Mouse (Mus musculus): Measurements from ENCODE around the gene Setd2.

Setd2 gene

DNA sequence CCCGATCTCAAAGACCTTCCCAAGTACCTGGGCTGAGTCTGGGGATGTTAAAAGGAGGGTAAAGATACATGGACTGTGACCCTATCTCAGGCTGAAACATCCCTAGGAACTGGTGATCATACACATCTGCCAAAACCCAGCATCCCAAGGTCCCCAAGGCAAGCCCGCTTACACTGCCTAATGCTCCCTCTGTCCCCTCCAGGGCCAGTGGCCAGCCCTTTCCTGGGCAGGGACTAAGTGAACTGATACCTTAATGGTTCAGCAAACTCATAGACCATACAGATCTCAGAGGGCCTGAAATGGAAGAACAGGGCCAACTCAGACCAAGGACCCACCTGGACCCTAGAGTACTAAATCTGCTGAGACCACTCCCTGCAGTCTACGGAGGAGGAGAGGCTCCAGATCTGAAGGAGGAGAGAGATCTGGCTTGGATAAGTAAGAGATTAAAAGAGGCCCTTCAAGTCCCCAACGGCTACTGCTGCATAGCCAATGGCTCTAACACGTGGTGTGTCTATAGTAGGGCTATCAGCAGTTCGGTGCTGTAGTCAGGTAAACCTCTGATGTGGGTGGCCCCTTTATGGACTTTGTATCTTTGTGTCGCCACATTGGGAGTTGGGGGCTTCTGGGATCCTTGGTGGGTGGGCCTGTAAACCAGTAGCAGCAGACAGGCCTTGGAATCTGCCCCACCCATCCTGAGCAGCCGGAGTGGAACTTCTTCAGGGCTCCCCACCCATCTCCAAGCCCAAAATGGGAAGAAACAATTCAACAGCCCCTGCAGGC is 91.2 kb downstream of the Setd2 start:
- no peak for DNase-seq (ENCODE audit: low read depth)

DNA sequence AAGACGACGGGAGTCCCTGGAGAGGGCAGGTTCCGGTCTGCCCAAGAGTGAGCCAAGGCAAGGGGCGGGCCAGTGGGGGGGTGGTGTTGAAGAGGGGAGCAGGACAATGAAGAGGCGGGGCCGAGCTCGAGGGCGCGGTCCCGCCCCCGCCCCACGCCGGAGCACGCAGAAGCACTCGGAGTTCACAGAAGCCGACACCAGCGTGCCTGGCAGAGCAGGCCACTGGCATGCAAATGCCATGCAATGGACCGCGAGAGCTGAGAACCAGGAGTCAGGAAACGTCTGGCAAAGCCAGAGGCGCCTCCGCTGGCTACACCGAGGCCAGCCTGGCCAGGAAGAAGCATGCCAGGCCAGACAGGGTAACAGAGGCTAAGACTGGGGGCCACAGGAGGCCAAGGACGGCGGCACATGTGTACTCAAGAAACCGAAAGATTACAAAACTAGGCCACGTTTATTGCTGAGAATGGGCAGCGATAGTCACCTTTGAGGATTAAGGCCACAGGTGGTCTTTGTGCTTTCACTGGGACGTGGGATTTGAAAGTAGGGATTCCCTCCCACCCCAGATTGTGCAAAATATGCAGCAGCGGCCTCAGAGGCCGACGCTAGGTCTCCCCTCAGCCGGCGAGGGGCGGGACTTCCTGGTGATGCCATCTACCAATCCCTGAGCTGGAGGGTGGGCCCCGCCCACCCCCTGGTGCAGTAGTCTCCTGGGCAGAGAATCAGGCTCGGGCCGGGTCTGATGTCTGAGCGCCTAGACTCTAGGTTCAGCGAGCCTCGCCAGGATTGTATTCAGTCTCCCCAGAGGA is 92.2 kb downstream of the Setd2 start, which contains the start of gene Nradd:
TSS of gene Nradd (minus strand) at position 92 of the 806 bp plus-strand sequence.
- DNase-seq (ENCODE audit: low read depth): no peak

DNA sequence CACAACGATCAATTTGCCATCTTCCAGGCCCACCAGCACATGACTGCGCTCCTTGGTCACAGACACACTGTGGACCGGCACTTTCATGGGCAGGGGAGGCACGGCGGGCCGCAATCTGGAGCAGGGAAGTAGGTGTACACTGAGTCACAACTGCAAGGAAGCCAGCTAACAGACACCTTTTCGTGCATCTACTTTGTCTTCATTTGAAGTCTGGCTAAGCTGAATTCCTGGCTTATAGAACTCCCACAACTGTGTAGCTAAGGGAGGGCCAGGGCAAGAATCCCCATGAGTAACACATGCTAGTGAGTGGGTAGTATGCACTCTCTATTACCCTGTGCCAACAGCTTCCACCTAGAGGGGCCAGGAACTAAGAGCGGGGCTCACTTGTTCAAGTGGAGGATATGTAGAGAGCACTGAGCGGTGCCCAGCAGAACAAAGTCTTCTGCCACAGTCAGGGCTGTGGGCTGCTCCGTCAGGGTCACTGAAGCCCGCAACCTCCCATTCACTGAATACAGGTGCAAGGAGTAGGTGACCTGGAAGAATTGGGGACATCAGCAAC is 93.0 kb downstream of the Setd2 start:
- no peak for DNase-seq (ENCODE audit: low read depth)

DNA sequence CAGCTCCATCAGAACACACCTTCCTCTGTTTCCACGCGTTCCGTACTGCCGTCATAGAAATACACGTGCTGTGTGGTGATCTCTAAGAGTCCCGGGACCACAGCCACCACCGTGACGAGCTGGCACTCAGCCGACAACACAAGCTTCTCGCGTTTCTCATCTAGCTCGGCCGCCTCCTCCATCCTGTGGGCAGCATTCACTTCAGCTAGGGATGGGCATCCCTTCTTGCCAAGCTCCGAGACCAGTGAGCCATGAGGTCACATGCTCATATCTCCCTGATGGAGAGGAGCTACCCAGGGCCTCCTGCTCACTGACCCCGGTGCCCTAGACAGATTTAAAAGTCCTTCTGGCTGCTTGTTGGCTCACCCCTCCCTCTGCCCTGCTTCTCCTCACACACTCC is 97.8 kb downstream of the Setd2 start:
- DNase-seq (ENCODE audit: low read depth): no peak

DNA sequence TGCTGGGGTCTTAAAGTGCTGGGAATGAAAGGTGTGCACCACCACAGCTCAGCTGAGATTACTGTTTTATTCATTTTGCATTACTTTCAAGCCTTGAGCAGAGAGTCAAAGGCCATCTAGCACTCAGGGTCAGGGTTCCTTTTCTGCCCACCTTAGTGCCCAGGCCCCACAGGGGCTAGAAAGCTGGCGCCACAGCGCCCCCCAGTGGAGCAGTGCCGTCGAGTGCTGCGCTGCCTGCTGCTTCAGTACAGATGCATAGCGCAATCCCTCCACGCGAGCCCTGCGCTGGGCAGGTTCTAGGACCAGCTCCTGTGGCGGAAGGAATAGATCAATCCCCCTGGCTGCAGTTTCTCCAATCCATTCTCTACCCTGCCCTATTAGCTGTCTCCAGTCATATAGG is 98.8 kb downstream of the Setd2 start:
- peak; percentile 30 for DNase-seq (ENCODE audit: low read depth)

DNA sequence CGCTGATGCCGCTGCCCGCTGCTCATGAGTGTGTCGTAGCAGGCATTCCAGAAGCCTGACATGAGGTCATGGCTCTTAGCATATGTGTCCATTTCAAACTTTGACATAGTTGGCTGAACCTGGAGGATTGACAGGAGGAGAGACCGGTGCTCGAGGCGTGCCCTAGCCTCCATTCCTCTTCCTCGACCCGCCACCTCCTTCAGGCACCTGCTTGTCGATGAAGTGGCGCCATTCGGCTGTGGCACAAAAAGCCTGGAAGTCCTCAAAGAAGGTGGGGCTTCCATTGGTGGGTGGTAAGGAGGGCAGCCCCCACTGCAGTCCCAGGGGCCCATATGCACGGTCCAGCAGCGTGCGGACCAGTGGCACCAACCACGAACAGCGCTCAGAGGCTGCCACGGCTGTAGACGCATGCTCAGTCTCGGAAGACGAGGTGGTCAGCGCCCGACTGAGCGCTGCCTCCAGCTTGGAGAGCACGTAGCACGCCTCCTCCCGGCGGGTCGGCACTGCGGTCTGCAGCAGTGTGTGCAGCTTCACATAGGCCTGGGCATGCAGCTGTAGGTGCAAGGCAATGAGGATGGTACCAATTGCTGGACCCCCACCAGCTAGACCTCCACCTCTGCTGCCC is 99.4 kb downstream of the Setd2 start:
- DNase-seq (ENCODE audit: low read depth): no peak

DNA sequence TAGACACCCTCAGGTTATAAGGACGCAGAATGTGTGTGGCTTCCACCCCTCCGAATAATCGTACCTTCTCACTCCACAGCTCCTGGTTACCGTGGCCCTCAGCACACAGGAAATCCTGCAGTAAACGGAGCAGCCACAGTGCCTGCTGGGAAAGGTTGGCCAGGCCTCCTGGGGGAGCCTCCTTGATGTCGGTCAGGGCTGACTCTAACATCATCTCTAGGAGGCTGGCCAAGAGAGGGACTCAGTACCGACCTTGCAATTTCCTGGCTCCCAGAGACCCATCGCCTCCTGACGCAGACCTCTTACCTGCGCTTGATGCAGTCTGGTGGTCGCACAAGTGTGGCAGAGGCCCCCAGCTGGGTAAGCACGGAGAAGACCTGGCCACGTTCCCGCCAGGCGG is 100.3 kb downstream of the Setd2 start:
- DNase-seq (ENCODE audit: low read depth): no peak

DNA sequence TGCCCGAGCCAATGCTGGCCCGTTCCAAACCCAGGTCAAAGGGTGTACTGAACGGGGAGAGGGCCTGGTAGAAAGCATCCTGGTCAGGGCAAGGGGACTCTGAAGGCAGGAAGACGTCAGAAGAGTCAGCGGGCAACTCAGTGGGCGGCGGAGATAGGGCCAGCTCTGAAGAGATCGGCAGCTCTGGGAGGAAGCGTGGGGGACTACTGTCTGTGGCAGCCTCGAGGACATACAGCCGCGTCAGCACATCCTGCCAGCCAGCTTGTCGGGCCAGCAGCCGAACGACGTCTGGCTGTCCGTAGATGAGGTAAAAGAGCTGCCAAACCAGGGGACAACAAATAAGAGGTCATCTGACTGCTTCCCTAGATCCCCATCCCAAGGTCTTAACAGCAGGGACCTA is 101.5 kb downstream of the Setd2 start:
- DNase-seq (ENCODE audit: low read depth): no peak

DNA sequence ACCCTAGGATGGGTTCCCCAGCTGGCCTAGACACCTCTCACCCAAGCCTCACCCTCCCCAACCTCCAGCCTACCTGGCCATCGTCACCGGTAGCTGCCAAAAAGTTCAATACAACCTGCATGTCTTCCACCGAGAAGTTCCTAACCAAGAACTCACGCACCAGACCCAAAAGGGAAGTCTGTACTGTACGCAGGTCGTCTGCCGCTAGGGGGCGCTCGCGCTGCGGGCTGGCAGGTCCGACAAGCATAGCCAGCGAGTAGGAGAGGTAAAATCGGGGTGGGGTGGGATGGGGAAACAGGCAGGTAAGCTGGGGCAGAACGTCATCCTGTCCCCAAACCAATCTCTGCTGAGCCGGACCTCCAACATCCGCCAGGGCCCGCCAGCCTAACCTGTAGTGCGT is 102.8 kb downstream of the Setd2 start:
- peak; percentile 78 for DNase-seq (ENCODE audit: low read depth)

DNA sequence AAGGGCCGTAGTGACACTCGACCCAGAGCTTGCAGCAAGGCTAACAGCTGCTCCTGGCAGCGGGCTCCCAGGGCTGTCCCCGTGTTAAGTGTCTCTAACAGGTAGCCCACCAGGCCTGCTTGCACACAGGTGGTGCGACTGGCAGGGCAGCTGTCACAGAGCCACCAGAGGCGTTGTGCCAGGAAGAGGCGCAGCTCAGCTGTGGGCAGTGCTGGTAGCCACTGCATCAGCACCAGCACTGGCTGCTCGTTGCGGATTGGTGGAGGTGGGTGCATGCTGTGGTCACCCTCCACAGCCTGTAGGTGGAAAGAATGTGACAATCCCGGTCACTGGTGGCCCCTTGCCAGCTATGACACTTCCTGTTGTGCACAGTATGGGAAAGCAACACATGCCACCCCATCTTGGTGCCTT is 106.2 kb downstream of the Setd2 start:
- DNase-seq (ENCODE audit: low read depth): peak; percentile 35

DNA sequence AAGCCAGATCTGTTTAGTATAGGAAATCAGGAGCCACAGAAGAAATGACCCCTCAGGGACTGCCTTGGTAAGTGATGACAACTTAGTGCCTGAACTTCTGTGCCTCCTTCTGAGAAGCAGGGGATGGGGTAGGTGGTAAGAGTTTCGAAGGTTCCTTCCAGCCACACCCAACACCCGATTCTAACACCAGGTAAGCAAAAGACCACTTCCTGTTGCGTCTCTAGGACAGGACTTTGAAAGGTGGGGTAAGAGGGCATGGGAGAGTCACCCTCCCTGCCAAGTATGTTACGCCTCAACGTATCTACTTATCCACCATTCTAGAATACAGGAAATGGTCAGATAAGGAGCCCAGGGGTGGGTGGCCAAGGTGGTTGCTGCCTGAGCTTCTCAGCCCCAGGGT is 108.6 kb downstream of the Setd2 start:
- DNase-seq (ENCODE audit: low read depth): no peak

DNA sequence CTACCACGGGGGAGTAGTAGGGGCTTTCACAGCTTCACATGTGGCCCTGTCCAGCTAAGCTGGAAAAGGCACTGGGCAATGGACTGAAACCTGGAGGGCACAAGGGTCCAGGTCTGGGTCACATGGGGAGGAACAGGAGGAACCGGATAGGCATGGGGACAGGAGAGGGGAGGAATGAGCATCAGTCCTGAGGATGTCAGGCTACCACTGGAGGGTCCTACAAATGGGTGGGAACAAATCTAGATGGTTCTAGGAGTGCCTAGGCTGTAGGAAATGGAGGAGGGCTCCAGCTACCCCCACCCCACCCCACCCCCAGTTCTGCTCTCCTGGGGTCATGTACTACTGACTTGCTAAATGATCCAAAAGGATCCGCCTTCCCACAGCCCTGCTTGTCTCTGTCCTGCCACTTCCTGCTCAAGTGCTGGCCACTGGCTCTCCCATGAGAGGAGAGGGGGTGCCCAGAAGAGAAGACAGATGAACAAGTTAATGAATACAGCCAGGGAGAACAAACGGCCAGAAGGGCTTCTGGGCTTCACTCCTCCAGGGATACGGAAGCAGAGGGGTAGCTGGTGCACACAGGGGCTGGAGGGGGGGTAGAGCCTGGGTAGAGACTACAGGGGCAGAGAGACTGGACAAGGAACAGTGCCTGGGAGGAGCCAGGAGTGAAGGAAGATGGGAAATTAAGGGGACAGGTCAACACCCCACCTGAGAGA is 110.6 kb downstream of the Setd2 start:
- DNase-seq (ENCODE audit: low read depth): no peak

DNA sequence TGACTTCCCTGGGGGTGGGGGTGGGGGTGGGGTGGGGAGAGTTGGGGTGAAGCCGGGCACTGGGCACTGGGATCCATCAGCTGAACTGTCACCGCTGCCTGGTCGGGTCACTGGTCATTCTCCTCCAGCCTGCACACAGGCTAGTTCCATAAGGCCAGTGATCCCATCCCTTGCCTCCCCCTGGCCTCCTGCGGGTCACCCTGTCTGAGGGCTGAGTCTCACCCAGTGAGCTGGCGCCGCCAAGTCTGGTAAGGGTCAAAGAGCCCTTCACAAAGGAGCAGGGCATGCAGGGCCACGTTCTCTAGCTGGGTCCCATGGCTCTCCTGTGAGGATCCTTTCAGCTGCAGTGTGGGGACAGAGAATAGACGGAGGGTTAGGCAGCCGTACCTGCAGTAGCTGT is 111.4 kb downstream of the Setd2 start:
- no peak for DNase-seq (ENCODE audit: low read depth)

DNA sequence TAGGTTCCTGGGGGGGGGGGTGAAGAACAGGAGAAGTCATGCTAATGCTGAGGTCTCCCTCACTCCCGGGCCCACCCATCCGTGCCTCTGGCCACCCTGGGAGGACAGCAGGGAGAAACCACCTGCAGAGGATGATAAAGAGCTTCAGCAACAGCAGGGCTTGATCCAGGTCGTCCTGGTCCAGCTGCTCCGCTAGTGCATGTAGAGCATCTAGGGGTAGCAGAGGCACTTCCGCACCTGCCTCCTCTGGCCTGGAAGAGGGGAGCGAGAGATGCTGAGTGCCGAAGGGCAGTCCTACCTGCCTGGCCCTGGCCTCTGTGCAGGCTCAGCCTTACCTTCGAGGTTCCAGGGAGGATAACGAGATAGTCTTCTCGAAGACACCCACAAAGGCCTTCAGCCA is 111.9 kb downstream of the Setd2 start:
- DNase-seq (ENCODE audit: low read depth): no peak

DNA sequence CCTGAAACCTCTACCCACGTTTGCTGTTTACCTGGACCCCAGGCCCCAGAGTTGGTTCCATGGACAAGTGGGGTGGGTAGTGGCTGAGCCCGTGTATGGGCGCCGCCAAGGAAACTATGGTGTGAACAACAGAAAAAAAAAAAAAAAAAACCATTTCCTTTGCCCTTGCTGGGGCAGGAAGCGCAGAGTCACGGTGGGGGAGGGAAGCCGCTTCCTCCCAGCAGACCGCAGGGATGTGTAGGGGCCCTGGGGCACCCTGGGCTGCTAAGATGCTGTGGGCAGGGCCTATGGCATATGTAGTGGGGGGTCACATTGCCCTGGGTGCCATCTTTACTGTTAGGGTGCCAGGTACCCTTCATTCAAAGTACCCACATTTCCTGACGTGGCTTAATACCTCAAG is 112.8 kb downstream of the Setd2 start:
- DNase-seq (ENCODE audit: low read depth): peak; percentile 83

DNA sequence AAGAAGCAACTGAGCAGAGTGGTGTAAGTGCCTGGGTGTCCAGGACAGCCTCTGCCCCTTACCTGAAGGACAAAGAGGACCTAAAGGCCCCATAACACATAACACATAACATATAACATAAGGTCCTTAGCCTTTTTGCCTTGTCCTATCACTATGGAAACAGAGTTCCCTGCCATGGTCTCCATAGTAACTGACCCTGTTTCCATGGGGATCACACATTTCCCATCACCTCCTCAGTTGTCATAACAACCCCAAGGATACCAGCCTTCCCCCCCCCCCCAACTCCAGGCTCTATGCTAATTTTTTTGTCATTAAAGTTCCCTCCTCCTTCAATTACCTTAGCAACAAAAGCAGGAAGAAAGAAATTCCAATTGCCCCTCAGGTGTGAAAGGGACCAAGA is 117.4 kb downstream of the Setd2 start:
- DNase-seq (ENCODE audit: low read depth): no peak

DNA sequence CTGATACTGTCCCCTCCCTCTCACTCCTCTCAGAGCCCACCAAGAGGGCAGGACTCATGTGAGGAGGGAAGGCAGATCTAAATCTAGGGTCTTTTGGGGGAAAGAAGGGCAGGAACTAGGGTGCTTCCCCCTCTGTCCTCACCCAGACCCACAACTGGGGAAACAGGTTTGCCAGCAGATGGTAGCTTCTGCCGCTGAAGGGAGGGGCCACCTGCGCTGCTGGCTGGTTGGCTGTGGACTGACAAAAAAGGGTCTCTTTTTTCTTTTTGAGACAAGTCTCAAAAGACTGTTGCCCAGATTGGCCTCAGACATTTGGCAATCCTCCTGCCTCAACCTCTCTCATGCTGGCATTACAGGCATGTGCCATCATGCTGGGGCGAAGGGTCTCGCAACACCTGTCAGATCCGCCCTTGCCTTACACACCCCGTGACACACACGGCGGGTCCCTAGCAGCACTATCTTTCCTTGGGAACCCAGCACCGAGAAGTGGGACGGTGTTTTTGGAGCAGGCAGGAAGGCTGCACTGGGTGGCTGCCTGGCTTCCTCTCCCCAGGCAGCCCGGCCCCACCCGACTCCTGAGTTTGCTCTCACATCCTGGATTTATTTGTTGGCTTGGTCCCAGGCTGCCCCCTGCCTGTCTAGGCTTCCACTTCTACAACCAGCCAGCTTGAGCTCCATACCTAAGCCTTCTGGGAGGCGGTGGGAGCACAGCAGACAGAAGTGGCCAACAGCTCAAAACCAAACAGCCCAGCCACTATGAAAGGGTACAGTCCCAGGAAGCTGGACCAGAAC is 119.7 kb downstream of the Setd2 start:
- DNase-seq (ENCODE audit: low read depth): peak; percentile 79

DNA sequence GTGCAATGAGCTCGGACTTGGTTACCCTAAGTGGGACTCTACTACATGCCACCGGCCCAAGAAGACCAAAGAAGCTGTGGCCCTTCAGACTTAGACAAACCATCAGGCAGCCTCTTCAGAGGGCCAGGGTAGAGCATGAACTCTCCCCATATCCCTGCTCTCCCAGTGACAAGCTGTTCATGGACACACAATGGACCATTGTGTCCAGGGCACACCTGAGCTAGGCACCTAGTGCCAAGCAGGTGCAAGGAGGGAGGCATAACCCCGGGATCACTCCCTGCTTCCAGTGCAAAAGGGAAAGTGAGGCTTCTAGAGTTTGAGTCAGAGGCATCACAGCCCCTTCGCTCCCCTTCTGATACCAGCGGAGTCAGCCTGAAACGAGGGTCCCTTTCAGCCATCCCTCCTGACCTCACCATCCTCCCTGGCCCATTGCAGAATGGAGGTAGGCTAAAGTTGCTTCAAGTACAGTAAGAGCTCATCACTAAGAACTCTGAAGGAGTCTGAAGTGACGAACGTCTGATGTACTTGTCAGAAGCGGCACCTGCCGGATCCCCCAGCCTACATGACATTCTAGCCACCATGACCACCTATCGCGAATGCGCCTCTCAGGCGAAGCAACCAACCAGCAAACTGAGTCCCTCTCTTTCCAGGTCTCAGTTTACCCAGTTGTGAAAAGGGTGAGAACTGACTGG is 120.7 kb downstream of the Setd2 start:
- no peak for DNase-seq (ENCODE audit: low read depth)

DNA sequence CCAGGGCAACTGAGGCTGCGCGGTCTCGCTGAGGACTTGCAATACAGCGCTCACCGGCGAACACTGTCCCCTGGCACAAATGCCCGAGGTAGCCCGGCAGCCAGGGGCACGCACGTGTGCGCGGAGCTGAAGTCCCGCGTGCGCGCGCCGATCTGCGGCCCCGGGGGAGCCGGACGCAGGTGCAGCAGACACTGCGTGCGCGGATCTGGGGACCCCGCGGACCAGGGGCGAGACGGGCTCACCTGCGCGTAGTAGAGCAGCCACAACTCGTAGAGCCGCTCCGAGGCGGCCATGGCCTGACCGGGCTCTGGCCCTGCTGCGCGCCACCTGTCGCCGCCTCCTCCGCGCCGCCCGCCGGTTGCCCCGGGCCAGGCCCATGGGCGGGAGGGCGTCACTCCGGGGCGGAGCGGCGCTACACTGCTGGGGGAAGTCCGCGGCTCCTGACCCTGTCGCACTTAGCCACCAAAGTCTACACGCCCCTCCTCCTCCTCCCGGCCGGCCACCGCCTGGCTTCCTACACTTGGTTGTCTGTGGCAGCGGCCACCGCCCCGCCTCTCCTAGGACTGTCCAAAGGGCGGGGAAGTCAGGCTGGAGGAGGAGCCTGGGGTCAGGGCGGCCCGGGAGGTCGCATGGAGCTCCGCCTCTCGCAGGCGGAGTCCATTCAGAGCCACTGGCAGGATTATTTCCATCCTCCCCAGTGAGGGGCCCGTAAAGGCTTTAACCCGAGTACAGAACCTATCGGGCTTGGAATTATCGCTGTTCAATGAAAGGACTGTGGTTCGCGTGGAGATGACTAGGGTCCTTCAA is 121.5 kb downstream of the Setd2 start, which contains the start of gene Nbeal2:
TSS of gene Nbeal2 (minus strand) at position 507 of the 807 bp plus-strand sequence.
- DNase-seq (ENCODE audit: low read depth): peak; percentile 98
